Mouse (Mus musculus) layer of hippocampus, postnatal 36 days (tissue): ENCODE measurements at regions not wholly inside any gene's neighbourhood (a gene's known extent, or its start where the extent isn't known, plus 50 kb on each side); places are given as distances from the start of the nearest gene placed in this dataset.
A peak's percentile ranks its signal among the peaks of the same experiment; 100 is the strongest.

Source experiments
- DNase-seq, 2 experiments: peaks; one replicate each; pipeline ENCODE4 v3.0.0; 2022

DNA sequence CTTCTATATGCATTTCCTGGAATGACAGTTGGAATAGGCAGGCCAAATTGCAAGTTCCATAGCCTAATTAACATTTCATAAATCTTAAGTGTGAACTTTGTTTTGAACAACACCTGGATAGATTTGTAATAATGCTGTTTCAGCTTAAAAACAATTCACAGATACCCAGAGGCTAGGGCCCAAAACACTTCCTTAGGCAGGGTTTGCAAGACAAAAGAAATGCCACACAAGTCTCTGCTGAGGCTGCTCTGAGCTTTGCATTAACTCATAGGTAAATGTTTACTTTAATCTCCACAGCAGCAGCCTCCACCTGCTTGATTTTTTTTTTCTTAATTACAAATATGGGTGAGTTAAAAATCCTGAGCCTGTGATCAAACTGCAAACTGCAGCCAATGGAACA lies 118.4 kb downstream of the Gnat3 start:
- no peak for DNase-seq

DNA sequence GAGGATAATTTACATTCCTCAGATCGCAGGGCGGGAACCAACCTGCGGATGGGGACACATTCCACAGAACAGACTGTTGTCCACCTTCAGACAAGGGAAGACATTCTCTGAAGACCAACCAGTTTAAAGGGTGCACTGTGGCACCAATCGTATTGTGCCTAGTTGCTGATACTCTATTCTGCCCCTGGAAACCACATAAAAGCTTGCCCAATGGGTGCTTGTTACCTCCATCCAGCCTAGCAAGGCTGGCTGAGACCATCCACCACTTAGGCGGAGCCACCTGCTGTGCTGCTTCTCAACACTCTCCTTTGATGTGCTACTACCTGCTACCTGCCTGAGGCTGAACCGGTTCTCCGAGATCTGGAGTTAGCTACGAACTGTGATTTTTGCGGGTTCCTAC lies 119.9 kb downstream of the Gnat3 start:
- DNase-seq = no peak

DNA sequence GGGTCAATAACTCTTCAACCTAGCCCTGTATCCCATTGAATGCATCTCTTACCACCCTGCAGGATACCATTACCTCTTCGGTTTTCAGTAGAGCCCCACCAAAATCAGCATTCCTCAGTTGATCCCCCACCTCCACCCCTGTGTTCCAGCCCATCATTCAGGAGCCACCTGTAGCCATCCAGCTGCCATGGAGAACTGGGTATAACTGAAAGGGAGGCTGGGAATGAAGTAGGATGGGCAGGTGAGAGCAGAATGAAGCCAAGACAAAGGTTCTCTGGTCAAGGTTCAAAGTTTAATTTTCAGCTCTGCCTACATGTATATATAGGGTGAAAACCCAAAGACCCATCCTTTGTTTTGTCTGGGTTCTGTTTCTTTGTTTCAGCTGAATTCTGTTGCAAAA lies 121.4 kb downstream of the Gnat3 start:
- no peak for DNase-seq

DNA sequence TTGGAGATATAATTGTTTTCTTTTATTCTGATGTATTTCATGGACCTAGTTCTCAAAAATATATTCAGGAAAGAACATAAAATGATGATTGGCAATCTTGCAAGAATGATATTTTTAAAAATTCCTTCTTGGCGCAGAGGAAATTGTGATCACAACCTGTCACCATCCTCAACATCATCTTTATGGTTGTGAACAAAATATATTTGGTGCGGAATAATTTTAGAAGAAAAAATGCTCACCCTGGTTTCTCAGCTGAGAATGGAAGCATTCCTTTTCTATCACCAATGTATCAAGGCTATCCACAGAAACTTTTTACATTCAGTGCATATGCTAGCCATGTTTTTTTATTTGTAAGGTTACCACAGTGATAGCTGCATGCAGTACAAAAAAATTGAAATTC lies 123.1 kb downstream of the Gnat3 start:
- DNase-seq = no peak

DNA sequence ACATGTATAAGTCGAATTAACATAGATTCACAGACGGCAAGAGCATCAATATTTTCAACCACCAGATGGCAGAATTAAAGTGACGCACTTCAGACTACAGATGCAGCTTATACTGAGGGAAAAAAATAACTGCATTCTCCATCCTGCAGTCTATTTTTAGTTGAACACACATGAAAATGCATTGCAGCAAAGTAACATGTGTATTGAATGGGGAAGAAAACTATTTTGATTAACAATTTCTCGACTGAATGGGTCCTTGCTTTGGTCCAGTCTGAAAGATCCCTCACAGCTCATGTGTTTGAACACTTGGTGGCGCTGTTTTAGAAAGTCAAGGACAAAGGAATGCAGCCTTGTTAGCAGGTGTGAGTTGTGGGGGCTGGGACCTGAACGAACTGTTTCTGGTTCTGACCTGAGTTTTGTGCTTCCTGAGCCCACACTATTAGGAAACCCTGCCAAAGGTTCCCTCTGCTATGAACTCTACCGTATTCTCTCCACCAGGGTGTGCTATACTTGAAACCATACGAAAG lies 125.6 kb downstream of the Gnat3 start:
- peak; percentile 12 to 27 for DNase-seq

DNA sequence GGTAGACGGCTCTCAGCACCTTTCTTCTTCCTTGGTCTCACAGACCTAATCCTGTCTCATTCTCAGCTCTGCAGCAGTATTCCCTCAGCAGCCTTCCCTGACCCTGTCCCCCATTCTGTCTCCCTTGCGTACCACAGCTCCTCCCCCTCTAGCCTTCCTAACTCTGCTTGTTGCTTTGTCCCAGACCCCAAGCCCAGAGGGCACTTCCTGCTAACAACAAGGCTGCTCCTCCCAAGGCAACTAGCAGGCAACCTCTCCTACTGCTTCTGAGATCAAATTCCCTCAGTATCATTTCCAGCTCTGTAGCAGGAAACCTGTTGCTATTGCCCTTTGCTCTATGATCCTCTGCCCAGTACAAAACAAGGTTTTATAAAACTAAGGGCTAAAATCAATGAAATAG lies 127.6 kb downstream of the Gnat3 start:
- no peak for DNase-seq

DNA sequence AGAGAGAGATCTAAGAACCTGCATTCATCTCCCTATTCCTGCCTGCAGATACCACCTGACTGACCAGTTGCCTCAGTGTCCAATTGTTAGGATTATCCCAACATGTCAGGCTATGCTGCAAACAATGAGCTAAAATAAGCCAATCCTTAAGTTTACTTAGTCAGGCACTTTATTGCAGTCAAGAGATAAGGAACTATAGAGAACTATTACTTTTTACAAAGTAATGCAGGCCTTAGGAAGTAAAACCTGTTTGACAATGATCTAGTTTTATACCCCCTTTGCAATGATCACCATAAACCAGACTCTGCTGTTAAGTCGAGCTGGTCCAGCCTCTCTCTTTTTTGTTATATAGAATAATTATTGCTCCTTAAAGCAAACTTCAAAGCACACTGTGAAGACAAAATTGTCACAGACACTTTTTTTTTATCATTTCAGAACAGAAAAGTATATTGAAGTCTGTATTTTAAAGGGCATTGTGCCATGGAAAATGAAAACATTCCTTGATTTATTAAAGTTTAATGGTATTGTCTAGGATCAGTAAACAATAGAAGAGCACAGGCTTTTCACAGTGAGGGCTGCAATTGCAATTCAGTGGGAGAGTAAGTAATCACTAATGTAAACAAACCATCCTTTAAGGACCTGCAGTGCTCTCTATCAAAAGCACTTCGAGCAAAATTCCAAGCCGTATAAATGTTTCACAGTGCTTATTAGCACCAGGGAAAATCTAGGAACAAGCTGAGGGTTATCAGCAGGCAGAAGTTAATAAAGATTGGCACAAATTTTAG lies 152.7 kb downstream of the Gnat3 start:
- DNase-seq = no peak

DNA sequence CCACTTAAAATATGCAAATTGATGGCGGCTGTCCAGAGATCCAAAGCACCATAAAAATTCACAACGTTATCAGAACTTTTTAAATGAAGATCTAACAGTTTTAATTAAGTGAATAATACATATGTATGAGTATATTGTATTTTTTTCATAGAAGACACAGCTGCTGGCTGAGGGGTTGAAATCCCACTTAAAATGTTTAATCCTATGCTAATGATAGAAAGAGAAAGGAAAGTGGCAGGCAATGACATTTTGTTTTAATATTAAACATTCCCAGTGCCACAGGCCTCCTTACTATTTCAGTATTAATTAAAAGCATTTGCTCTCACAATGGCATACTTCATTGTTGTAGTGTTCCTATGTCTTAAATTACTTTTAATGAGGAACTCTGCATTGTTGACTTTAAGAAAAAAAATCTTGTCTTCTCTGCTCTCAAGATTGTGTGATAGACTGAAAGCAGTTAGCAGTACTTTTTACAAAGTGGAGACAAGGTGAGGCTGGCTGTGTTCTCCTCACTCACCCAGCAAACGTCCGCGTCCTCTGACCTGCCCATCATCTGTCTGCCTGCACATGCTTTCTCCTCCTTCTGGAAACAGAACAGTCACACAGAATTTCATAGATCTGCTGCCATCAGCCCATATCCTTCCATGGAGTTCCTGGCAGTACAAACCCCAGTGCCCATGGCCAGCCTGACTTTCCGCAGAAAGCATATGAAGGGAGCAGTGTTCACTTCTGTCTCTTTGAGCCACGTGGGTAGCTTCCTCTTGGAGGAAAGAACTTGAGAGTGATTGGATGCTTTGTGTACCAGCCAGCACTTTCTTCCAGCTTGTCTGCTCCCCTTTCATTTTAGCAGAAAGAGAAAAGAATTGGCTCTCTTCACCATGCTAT lies 173.7 kb downstream of the Gnat3 start:
- no peak for DNase-seq

DNA sequence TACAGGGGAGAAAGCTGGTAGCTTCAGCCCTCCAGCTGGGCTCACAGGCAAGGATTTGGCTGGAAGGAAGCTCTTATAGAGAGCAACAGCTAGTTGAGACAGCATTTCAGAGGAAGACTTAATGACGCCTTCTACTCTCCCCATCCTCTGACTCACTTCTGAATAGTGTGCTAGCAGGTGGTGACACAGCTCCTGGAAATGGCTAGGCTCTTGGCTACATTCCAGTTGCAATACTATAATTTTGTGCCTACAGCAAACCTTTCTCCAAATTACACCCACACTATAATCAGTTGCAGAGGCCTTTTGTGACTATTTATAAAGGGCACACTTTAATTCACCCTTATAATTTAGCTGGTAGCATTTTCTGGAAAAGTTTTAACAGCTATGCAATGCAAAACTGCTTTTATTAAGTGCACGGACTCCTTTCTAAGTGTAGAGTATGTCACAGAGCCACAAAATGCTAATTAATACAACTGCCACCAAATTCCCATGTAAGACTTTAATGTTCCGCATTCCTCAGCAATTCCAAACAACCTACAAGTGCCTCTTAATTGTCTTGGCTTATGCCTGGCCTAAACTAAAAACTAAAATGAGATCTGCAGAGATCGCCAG lies 175.2 kb downstream of the Gnat3 start:
- peak in 1 of 2 experiments; percentile 9 for DNase-seq

DNA sequence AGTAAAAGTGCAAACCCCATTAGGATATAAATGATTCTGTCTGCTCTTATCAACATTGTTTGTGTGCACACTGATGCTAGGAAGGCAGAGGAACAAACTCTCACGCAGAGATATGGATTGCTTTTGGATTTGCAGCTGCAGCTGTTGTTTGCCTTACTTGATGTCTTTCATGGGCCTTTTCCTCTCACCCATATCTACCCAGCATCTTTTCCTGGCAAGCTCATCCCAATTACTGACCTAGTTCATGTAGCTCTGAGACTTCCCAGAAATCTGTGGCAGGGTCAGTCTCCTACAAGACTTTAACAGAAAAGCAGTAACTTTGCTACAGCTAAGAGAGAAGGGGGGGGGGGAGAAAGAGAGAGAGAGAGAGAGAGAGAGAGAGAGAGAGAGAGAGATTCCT lies 189.9 kb downstream of the Gnat3 start:
- no peak for DNase-seq

DNA sequence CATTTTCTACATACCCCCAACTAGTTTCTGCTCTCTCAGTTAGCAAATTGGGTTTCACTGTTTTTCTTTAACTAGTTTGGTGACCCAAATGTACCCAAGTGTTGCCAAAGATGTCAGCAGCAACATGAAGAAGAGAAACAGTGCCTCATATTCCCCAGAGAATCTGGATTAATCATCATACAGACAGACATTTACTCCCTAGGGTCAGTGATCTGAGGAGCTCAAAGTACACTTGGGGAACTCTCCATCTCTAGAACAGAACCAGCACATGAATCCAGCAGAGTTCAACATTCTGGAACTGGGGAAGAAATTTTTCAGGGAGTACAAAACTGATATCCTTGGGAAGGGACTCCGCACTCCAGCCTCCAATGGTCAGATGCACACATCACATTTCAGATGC lies 191.4 kb downstream of the Gnat3 start:
- DNase-seq = no peak

DNA sequence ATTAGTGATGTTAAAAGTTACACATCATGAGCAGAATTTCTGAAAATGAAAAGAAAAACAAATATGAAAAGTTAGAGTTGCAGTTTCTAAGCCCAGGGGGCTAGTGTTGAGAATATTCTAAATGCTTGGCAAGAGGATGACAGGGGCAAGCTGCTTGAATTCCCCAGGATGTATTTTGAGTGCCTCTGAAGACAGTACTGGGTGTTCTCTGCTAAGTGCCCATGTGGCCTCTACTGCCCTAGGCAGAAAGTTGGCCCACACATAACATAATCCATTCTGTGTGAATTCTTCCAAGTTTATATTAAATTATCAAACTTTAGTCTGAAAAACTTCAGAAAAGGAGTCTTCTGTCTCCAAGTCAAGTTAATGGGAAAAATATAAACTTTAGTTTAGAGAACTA lies 196.6 kb downstream of the Gnai1 start:
- no peak for DNase-seq

DNA sequence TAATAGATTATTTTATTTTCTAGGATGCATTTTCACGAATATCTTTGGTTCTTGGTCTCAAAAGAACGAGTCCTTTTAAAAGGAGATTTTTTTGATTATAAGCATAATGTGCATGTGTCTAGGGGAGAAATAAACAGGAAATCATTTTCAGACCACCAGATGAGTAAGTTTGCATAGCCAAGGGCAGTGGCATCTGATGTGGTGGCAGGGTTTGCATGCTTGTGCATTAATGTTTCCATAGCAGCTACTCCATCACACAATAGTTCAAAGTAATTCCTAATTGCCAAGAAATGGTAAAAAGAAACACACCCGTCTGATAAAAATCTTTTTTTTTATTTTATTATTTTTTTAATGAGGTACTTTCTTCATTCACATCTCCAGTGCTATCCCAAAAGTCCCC lies 182.3 kb downstream of the Gnai1 start:
- no peak for DNase-seq

DNA sequence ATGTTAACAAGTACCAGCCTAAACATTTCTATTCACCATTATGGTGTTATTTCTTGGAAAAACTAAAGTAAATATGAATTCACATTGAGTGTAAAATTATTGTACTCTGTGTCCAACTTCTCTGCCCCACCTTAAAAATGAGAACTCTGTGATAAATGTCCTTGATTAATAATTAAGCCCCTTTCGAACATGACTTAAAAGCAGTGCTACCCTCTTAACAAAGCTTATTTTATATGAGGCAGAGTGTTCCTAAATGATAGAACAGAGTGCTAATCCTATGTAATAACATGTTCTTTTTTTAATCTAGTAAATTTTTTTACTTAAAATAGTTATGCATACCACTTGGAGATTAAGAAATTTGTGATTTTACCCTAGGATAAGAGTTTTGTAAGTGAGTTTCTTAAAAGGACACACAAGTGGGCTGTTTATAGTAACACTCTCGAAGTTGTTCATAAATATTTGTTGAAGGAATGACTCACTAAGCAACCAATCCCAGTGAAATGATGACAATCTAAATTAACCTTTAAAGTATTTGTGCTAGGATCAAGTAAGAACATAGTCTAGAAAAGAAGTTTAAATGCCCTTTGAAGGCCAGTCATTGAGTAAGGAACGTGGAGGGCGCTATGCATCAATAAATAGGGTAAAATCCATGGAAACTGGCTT lies 148.6 kb downstream of the Gnai1 start:
- DNase-seq = no peak
